Mouse (Mus musculus) retina, postnatal 1 day (tissue): Measurements from ENCODE around the gene Tjp3.
A peak's percentile ranks its signal among the peaks of the same experiment; 100 is the strongest.

Experiments used
- DNase-seq: peaks from one replicate; pipeline ENCODE4 v3.0.0-alpha.2; 2012

The Tjp3 gene

GRCm38 (mm10) chr10:81266211-81267105 lies 24.9 kb downstream of the Tjp3 start, which contains the start of the genes Mrpl54 and Apba3:
Gene Mrpl54, minus strand, starts transcription at chr10:81266934.
Gene Apba3, plus strand, starts transcription at chr10:81266960.
- DNase-seq = peak; percentile 96

- no peak for DNase-seq
Observed at GRCm38 (mm10) chr10:81265540-81265939, 25.8 kb downstream of the Tjp3 start.

GRCm38 (mm10) chr10:81261025-81261424 lies 30.4 kb downstream of the Tjp3 start:
- no peak for DNase-seq

GRCm38 (mm10) chr10:81259225-81259884 lies 32.0 kb downstream of the Tjp3 start:
- no peak for DNase-seq

GRCm38 (mm10) chr10:81257158-81258039 lies 34.0 kb downstream of the Tjp3 start:
- peak; percentile 54 for DNase-seq

GRCm38 (mm10) chr10:81254886-81255285 lies 36.5 kb downstream of the Tjp3 start:
- DNase-seq = no peak

GRCm38 (mm10) chr10:81252424-81253419 lies 38.7 kb downstream of the Tjp3 start, which contains the start of gene Matk:
Gene Matk, plus strand, starts transcription at chr10:81252935.
- DNase-seq = peak; percentile 76

GRCm38 (mm10) chr10:81249442-81249841 lies 41.9 kb downstream of the Tjp3 start:
- DNase-seq = no peak

- no peak for DNase-seq
Observed at GRCm38 (mm10) chr10:81247804-81248203, 43.6 kb downstream of the Tjp3 start.

GRCm38 (mm10) chr10:81245166-81245565 lies 46.2 kb downstream of the Tjp3 start:
- no peak for DNase-seq

- peak; percentile 82 for DNase-seq
Observed at GRCm38 (mm10) chr10:81244595-81244994, 46.8 kb downstream of the Tjp3 start.

GRCm38 (mm10) chr10:81244146-81244545 lies 47.2 kb downstream of the Tjp3 start:
- DNase-seq = no peak

GRCm38 (mm10) chr10:81242021-81242420 lies 49.4 kb downstream of the Tjp3 start:
- DNase-seq = no peak

- peak; percentile 81 for DNase-seq
Observed at GRCm38 (mm10) chr10:81240876-81241275, 50.5 kb downstream of the Tjp3 start.

- no peak for DNase-seq
Observed at GRCm38 (mm10) chr10:81238618-81239017, 52.8 kb downstream of the Tjp3 start.

- DNase-seq = no peak
Observed at GRCm38 (mm10) chr10:81236471-81237268, 54.7 kb downstream of the Tjp3 start.

GRCm38 (mm10) chr10:81234206-81234605 lies 57.2 kb downstream of the Tjp3 start:
- no peak for DNase-seq

GRCm38 (mm10) chr10:81233226-81233585 lies 58.2 kb downstream of the Tjp3 start:
- DNase-seq = no peak

- DNase-seq = peak; percentile 89
Observed at GRCm38 (mm10) chr10:81232580-81233225, 58.7 kb downstream of the Tjp3 start, which contains the start of gene Zfr2. Gene Zfr2, plus strand, starts transcription at chr10:81233155.

- DNase-seq = no peak
Observed at GRCm38 (mm10) chr10:81231436-81231835, 59.9 kb downstream of the Tjp3 start.
